Mouse (Mus musculus): Measurements from ENCODE around the gene Hoxd13. TPM values are rescaled to one million over a fixed set of nuclear protein-coding genes. Genes with fewer than 3 reads are reported as not detected.

The Hoxd13 gene
- polyA plus RNA-seq, 1 experiment = 0.04 TPM

DNA sequence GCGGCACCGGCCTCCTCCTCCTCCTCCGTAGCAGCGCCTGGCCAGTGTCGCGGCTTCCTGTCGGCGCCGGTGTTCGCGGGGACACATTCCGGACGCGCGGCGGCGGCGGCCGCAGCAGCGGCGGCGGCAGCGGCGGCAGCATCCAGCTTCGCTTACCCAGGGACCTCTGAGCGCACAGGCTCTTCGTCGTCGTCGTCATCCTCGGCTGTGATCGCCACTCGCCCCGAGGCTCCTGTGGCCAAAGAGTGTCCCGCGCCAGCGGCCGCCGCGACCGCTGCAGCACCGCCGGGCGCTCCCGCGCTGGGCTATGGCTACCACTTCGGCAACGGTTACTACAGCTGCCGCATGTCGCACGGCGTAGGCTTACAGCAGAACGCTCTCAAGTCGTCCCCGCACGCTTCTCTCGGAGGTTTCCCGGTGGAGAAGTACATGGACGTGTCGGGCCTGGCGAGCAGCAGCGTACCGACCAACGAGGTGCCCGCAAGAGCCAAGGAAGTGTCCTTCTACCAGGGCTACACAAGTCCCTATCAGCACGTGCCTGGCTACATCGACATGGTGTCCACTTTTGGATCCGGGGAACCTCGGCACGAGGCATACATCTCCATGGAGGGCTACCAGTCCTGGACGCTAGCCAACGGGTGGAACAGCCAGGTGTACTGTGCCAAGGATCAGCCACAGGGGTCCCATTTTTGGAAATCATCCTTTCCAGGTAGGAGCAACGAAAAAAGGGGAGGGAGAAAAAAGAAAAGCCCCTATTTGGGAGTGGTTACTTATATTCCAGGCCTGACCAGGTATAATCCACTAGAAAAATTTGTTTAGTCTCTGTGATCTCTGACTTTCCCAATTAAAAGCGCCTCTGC is 490 bp downstream of the Hoxd13 start:
- no peak for TF ChIP-seq CTCF (IDR thresholded peaks at IDR 0.05; ENCODE audit: borderline replicate concordance, control insufficient read depth, extremely low read depth, insufficient read depth, low read length, poor library complexity)
- no peak for TF ChIP-seq POLR2A (IDR thresholded peaks at IDR 0.05; ENCODE audit: control insufficient read depth, extremely low read depth, insufficient read depth, low read length, poor library complexity)
- H3K4me3 ChIP-seq (ENCODE audit: control insufficient read depth, insufficient read depth, low read length) = no peak overlapping the region
- DNase-seq = no peak
- WGBS = 2% methylated on average over 71 of the region's 74 CpGs
- H3K27me3 ChIP-seq (ENCODE audit: control insufficient read depth, insufficient read depth, low read length) = peaks cover 28% of the 10 kb centered on the region
- no peak overlapping the region for H3K27ac ChIP-seq (ENCODE audit: control insufficient read depth, insufficient read depth, low read length)
- no peaks in the 10 kb centered on the region for H3K4me1 ChIP-seq (replicated peaks; ENCODE audit: control insufficient read depth, insufficient read depth, low read length)
- H3K36me3 ChIP-seq (ENCODE audit: control insufficient read depth, insufficient read depth, low read length) = no peaks in the 10 kb centered on the region

DNA sequence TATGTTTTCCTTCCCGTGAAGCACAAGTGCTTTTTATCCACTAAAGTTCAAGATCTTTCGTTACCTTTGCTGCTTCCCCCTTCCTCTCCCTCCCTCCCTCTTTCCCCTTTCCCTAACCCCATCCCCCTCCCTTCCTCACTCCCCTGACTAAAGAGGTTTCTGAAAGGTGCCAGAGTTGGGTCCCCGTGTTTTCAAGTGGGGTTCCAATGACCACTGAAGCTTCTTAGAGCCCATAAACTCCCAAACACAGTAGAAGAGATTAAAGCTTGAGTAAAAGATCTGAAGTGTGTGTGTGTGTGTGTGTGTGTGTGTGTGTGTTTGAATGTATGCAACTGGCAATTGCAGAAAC is 1.1 kb downstream of the Hoxd13 start:
- H3K27me3 ChIP-seq (ENCODE audit: control insufficient read depth, insufficient read depth, low read length) = peaks cover 34% of the 10 kb centered on the region
- WGBS = 11% methylated on average over 3 of the region's 3 CpGs

DNA sequence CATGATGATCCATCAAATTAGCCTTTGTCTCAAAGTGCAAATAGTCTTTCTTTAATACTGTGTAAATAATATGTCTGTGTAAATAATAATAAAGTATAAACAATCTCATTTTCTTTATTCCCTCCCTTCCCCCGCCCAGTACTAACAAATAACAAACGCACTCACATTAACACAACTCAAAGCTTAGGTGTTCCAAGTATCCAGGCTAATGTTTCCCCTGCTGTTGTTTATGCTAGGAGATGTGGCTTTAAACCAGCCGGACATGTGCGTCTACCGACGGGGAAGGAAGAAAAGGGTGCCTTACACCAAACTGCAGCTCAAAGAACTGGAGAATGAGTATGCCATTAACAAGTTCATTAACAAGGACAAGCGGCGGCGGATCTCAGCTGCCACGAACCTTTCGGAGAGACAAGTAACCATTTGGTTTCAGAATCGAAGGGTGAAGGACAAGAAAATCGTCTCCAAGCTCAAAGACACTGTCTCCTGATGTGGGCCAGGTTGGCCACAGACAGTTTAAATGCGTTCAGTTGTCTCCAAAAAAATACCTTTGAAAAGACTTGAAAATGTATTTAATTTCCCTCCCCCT is 1.6 kb downstream of the Hoxd13 start:
- Histone ChIP-seq H3K27ac (ENCODE audit: control insufficient read depth, insufficient read depth, low read length) (no peak overlapping the region), H3K4me3 (ENCODE audit: control insufficient read depth, insufficient read depth, low read length) (no peak overlapping the region), H3K36me3 (ENCODE audit: control insufficient read depth, insufficient read depth, low read length) (no peaks in the 10 kb centered on the region), H3K4me1 (replicated peaks; ENCODE audit: control insufficient read depth, insufficient read depth, low read length) (no peaks in the 10 kb centered on the region), H3K27me3 (ENCODE audit: control insufficient read depth, insufficient read depth, low read length) (peaks cover 32% of the 10 kb centered on the region)
- TF ChIP-seq POLR2A (IDR thresholded peaks at IDR 0.05; ENCODE audit: control insufficient read depth, extremely low read depth, insufficient read depth, low read length, poor library complexity) (no peak), CTCF (IDR thresholded peaks at IDR 0.05; ENCODE audit: borderline replicate concordance, control insufficient read depth, extremely low read depth, insufficient read depth, low read length, poor library complexity) (no peak)
- 7% methylated on average over 14 of the region's 14 CpGs for WGBS
- DNase-seq = no peak

More for the DNA sequence above, 1.1 kb downstream of the Hoxd13 start:
- no peak for DNase-seq
- Histone ChIP-seq H3K27ac (ENCODE audit: control insufficient read depth, insufficient read depth, low read length) (no peak overlapping the region), H3K4me1 (replicated peaks; ENCODE audit: control insufficient read depth, insufficient read depth, low read length) (no peaks in the 10 kb centered on the region), H3K36me3 (ENCODE audit: control insufficient read depth, insufficient read depth, low read length) (no peaks in the 10 kb centered on the region), H3K4me3 (ENCODE audit: control insufficient read depth, insufficient read depth, low read length) (no peak overlapping the region)
- no peak for TF ChIP-seq CTCF (IDR thresholded peaks at IDR 0.05; ENCODE audit: borderline replicate concordance, control insufficient read depth, extremely low read depth, insufficient read depth, low read length, poor library complexity)
- no peak for TF ChIP-seq POLR2A (IDR thresholded peaks at IDR 0.05; ENCODE audit: control insufficient read depth, extremely low read depth, insufficient read depth, low read length, poor library complexity)

DNA sequence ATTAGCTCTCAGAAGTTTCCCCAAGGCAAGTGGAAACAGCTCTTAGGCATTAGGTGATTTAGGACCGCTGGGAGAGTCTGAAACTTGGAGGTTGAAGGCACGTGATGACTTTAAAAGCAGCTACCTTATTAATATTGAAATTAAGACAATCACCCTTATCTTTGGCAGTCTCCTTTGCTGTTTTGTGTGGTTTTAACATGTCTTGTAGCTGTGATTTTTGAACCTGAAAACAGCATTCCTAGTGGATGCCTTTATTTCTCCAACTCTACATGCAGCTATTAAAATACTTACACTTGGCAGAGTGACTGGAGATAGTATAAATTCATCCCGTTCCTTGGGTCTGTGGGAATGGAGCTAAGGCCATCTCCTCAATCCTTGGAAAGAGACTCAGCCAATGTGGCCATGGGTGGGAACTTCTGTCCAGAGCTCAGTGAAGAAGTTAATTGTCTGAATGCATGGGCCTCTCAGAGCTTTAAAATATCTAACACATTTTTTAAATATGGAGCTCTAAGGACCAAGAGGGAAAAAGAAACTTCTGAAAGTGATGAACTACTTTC is 2.6 kb downstream of the Hoxd13 start:
- Histone ChIP-seq H3K36me3 (ENCODE audit: control insufficient read depth, insufficient read depth, low read length) (no peaks in the 10 kb centered on the region), H3K4me1 (replicated peaks; ENCODE audit: control insufficient read depth, insufficient read depth, low read length) (no peaks in the 10 kb centered on the region), H3K27ac (ENCODE audit: control insufficient read depth, insufficient read depth, low read length) (no peak overlapping the region), H3K4me3 (ENCODE audit: control insufficient read depth, insufficient read depth, low read length) (no peak overlapping the region), H3K27me3 (ENCODE audit: control insufficient read depth, insufficient read depth, low read length) (peaks cover 38% of the 10 kb centered on the region)
- TF ChIP-seq POLR2A (IDR thresholded peaks at IDR 0.05; ENCODE audit: control insufficient read depth, extremely low read depth, insufficient read depth, low read length, poor library complexity) = no peak
- TF ChIP-seq CTCF (IDR thresholded peaks at IDR 0.05; ENCODE audit: borderline replicate concordance, control insufficient read depth, extremely low read depth, insufficient read depth, low read length, poor library complexity) = no peak
- 24% methylated on average over 3 of the region's 3 CpGs for WGBS
- DNase-seq = no peak

DNA sequence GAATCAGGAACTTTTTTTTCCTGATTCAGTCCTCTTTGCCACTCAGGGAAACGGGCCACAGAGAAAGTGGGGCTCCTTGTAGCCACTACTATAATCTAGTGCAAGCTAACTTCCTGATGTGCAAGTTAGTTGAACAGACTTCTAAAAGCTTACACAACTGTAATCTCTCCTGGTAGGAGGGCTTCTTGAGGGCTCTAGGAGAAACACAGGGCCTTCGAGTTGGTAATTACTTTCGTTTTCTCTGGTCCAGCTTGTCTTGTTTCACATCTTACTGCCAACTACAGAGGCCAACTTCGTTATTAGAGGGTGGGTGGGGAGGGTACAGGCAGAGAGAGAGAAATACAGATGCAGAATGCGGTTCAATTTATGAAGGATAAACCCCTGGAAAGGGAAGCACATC is 3.7 kb downstream of the Hoxd13 start:
- Histone ChIP-seq H3K36me3 (ENCODE audit: control insufficient read depth, insufficient read depth, low read length) (no peaks in the 10 kb centered on the region), H3K4me3 (ENCODE audit: control insufficient read depth, insufficient read depth, low read length) (no peak overlapping the region), H3K27ac (ENCODE audit: control insufficient read depth, insufficient read depth, low read length) (no peak overlapping the region), H3K4me1 (replicated peaks; ENCODE audit: control insufficient read depth, insufficient read depth, low read length) (no peaks in the 10 kb centered on the region), H3K27me3 (ENCODE audit: control insufficient read depth, insufficient read depth, low read length) (peaks cover 43% of the 10 kb centered on the region)
- WGBS = 31% methylated on average over 5 of the region's 5 CpGs
- TF ChIP-seq CTCF (IDR thresholded peaks at IDR 0.05; ENCODE audit: borderline replicate concordance, control insufficient read depth, extremely low read depth, insufficient read depth, low read length, poor library complexity) (no peak), POLR2A (IDR thresholded peaks at IDR 0.05; ENCODE audit: control insufficient read depth, extremely low read depth, insufficient read depth, low read length, poor library complexity) (no peak)
- DNase-seq = no peak

DNA sequence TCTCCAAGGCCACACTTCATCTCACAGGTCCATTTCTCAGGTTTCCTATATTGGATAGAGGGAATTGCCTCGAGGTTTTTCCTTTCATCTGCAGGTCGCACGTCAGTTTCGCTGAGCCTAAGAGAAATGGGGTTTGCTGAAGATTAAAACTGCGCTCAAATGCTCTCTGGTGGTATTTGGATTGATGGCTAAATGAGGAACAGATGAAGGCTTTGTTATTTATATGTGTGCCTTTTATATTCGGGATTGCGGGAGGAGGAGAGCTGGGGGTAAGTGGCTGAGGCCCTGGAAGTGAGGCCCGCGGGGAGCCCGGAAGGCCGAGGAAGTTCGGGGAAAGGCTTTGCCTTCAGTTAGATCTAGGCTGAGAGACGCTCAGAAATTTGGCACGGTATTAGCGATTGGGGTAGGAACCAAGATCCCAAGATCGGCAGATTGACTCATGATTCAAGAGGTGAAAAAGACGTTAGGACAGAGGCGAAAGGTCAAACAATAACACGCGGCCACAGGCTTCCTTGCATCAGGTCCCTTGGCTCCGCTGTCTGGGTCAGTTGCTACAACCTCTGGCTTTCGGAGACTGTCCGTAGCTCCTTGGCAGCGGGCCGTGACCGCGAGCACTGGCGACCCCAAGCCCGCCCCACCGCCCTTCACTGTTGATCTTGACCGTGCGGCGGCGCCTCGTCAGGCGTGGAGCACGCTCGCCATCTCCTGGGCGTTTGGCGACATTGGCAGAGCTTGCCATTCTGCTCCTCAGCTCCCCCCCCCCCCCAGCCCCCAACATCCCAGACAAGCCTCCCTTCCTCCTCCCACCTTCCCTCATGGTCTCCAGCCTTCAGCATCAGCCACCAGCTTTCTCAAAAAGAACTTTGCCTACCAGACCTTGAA is 4.6 kb downstream of the Hoxd13 start:
- peaks cover 40% of the 10 kb centered on the region for H3K27me3 ChIP-seq (ENCODE audit: control insufficient read depth, insufficient read depth, low read length)
- H3K36me3 ChIP-seq (ENCODE audit: control insufficient read depth, insufficient read depth, low read length) = no peaks in the 10 kb centered on the region
- DNase-seq = peak; percentile 30
- H3K27ac ChIP-seq (ENCODE audit: control insufficient read depth, insufficient read depth, low read length) = no peak overlapping the region
- no peaks in the 10 kb centered on the region for H3K4me1 ChIP-seq (replicated peaks; ENCODE audit: control insufficient read depth, insufficient read depth, low read length)
- H3K4me3 ChIP-seq (ENCODE audit: control insufficient read depth, insufficient read depth, low read length) = no peak overlapping the region
- TF ChIP-seq CTCF (IDR thresholded peaks at IDR 0.05; ENCODE audit: borderline replicate concordance, control insufficient read depth, extremely low read depth, insufficient read depth, low read length, poor library complexity) = peak; percentile 62; the same call in 1 of the 2 replicates
- TF ChIP-seq POLR2A (IDR thresholded peaks at IDR 0.05; ENCODE audit: control insufficient read depth, extremely low read depth, insufficient read depth, low read length, poor library complexity) = no peak
- 6% methylated on average over 40 of the region's 40 CpGs for WGBS
